Mouse (Mus musculus) heart, adult 2 months (tissue): ENCODE data around the gene S100a9. TPM values are rescaled to one million over a fixed set of nuclear protein-coding genes. Genes with fewer than 3 reads are reported as not detected.

Experiments used
- DNase-seq, 2 experiments: peaks; one replicate each; pipeline ENCODE4 v3.0.0; 2021
- H3K27ac ChIP-seq: fragments of 200-600 bp; 2 replicates; pipeline ENCODE4 v1.8.1; 2022
- H3K27me3 ChIP-seq: fragments of 200-500 bp; 2 replicates; pipeline ENCODE4 v1.6.1; 2012; ENCODE audit warnings: mild to moderate bottlenecking, low read length, inconsistent platforms, mixed read lengths; ENCODE audit not compliant: control insufficient read depth, insufficient read depth
- H3K36me3 ChIP-seq: fragments of 200-500 bp; 2 replicates; pipeline ENCODE4 v1.6.1; 2012; ENCODE audit warnings: low read length, inconsistent platforms; ENCODE audit not compliant: control insufficient read depth, insufficient read depth
- H3K4me1 ChIP-seq: fragments of 200-500 bp; 2 replicates; pipeline ENCODE4 v1.6.1; 2011; ENCODE audit warnings: low read length; ENCODE audit not compliant: control insufficient read depth, insufficient read depth
- H3K4me3 ChIP-seq: fragments of 200-600 bp; 2 replicates; pipeline ENCODE4 v1.8.1; 2022
- H3K79me2 ChIP-seq: fragments of 200-500 bp; replicated peaks from 2 replicates; pipeline ENCODE4 v1.6.1; 2012; ENCODE audit warnings: mild to moderate bottlenecking, inconsistent platforms, low read length, moderate library complexity, mixed read lengths; ENCODE audit not compliant: control insufficient read depth, insufficient read depth
- H3K9ac ChIP-seq: fragments of 200-500 bp; 2 replicates; pipeline ENCODE4 v1.6.1; 2012; ENCODE audit warnings: low read depth, mild to moderate bottlenecking, control low read depth, inconsistent platforms, low read length, mixed read lengths
- CTCF ChIP-seq: fragments of 200-600 bp; IDR thresholded peaks from 2 replicates; pipeline ENCODE4 v1.8.1; 2022; ENCODE audit warnings: antibody characterized with exemption, mild to moderate bottlenecking, moderate library complexity
- EP300 ChIP-seq: fragments of 200-500 bp; IDR thresholded peaks from 2 replicates; pipeline ENCODE4 v1.6.1; 2011; ENCODE audit warnings: low read depth, low read length, control low read depth; ENCODE audit not compliant: insufficient read depth
- POLR2A ChIP-seq: fragments of 200-500 bp; IDR thresholded peaks from 2 replicates; pipeline ENCODE4 v1.6.1; 2011; ENCODE audit warnings: mild to moderate bottlenecking, low read depth, low read length, control low read depth; ENCODE audit not compliant: insufficient read depth
- WGBS: fragments of 180-500 bp; shearing (Covaris S2); methylation state at CpG from one replicate; pipeline ENCODE4 v1.1.7; 2018; 5-methylcytosine and 5-hydroxymethylcytosine counted together
- intact Hi-C: fragments of 180-260 bp; cut with DNase I; formaldehyde crosslinking; loops from one replicate; pipeline ENCODE4 v1.15.1; 2025
- long read RNA-seq: library from polyadenylated mRNA; stranded (forward); transcript quantifications from one replicate; pipeline ENCODE4 v2.0.0, GENCODE M21; 2021
- polyA plus RNA-seq: library from polyadenylated mRNA; depleted of rRNA; stranded (reverse); fragments of >200 nt; gene quantifications from 2 replicates; pipeline ENCODE4 v1.2.3, GENCODE M21; 2012; rRNA removed
- total RNA-seq, 2 experiments: library from RNA; stranded (reverse); gene quantifications; 2 replicates each; pipeline ENCODE4 v1.2.3; 2021

S100a9 gene
- total RNA-seq: 1 to 10 TPM; 1.5 to 9.2 TPM
- 6.2 and 7.0 TPM in 2 replicates for polyA plus RNA-seq
- long read RNA-seq: 0 reads

DNA sequence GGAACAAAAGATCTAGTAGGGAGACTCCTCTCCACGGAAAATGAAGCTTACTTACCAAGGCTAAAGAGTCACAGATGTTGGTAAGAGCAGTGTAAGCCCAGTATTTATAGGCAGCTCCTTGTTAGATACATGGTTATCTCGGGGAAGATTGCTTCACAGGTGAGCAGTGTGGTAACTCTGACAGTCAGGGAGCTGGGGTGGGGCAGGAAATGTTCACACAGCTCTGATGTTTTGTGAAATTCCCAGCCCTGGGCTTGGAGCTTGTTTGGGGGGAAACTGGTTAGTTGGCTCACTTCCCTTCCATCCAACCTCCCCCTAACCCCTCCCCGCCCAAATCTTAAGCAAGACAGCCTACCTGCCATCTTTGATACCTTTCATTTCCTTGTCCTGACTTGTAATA lies at the start of gene S100a9:
Gene S100a9 (minus strand): TSS at position 109 of the 400 bp plus-strand sequence.
- H3K27me3 ChIP-seq: no peaks in the 10 kb centered on the region
- intact Hi-C loops: no loop called here

GRCm38 (mm10) chr3:90726606-90727005 lies 31.1 kb upstream of the S100a9 start, which contains the start of gene Pglyrp4:
TSS of gene Pglyrp4 (plus strand) at chr3:90726906.
- Histone ChIP-seq H3K27me3 (no peaks in the 10 kb centered on the region), H3K36me3 (no peaks in the 10 kb centered on the region), H3K4me3 (no peak within 1 kb of the TSS), H3K4me1 (no peaks in the 10 kb centered on the region), H3K27ac (no peak within 1 kb of the TSS), H3K79me2 (no peaks in the 10 kb centered on the region), H3K9ac (no peak within 1 kb of the TSS)
- 74% methylated on average over 3 of the region's 3 CpGs for WGBS
- DNase-seq: no peak
- TF ChIP-seq POLR2A: no peak
- no peak for TF ChIP-seq CTCF
- intact Hi-C loops: no loop called here

More for the DNA sequence above, at the start of gene S100a9:
- no peak for DNase-seq
- Histone ChIP-seq H3K4me1 (no peaks in the 10 kb centered on the region), H3K9ac (no peak within 1 kb of the TSS), H3K79me2 (no peaks in the 10 kb centered on the region), H3K4me3 (no peak within 1 kb of the TSS), H3K36me3 (no peaks in the 10 kb centered on the region), H3K27ac (no peak within 1 kb of the TSS)
- TF ChIP-seq CTCF (no peak), EP300 (no peak), POLR2A (no peak)
- 49% methylated on average over 3 of the region's 3 CpGs for WGBS

DNA sequence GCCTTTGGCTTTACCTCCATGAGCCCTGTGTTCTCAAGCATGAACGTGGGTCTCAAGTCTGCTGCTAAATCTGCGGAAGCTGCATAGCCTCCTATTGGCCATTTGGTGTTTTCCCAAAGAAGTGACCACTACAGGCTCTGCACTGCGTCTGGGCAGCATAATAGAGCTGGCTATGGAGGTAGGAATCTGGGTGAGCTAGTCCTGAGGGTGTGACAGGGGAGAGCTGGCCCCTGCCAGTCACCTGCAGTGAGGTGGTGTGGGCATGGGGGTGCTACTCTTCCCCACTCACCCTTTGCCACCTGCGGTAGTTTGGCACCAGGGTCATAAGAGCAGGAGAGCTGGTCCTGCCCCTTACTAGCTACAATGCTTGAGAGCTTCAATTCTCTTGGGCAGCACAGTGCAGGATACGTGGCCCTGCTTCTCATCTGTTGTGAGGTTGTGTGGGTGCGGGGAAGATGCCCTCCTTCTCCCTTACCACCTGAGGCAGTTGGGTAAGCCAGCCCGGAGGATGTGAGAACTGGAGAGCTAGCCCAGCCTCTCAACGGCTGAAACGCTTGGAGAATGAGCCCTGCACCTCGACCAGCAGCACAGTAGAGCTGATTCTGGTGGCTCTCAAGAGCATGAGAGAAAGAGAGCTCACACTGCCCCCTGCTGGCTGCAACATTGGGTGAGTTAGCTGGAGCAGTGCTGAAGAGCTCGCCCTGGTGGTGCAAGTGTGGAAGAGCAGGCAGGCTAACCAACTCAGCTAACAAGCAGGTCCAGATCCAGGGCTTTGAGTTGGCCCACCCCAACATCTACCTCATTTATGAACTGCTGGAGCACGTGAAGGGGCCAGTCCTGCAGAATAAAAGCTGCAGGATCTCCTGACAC lies 14.3 kb upstream of the S100a9 start:
- Histone ChIP-seq H3K27ac (no peak overlapping the region), H3K79me2 (no peaks in the 10 kb centered on the region), H3K4me1 (no peaks in the 10 kb centered on the region), H3K4me3 (no peak overlapping the region), H3K9ac (no peak overlapping the region), H3K27me3 (no peaks in the 10 kb centered on the region), H3K36me3 (no peaks in the 10 kb centered on the region)
- intact Hi-C loops: loop anchor here (1.0 to 5.0 kb wide), 2 partner anchors 53 to 128 kb away; no protein-coding TSS in a partner anchor
- WGBS: 42% methylated on average over 12 of the region's 12 CpGs
- DNase-seq: peak; percentile 64 to 80
- 0 out of 2 replicates have a peak, but pooled peaks have one; percentile 38 for TF ChIP-seq EP300
- no peak for TF ChIP-seq POLR2A

DNA sequence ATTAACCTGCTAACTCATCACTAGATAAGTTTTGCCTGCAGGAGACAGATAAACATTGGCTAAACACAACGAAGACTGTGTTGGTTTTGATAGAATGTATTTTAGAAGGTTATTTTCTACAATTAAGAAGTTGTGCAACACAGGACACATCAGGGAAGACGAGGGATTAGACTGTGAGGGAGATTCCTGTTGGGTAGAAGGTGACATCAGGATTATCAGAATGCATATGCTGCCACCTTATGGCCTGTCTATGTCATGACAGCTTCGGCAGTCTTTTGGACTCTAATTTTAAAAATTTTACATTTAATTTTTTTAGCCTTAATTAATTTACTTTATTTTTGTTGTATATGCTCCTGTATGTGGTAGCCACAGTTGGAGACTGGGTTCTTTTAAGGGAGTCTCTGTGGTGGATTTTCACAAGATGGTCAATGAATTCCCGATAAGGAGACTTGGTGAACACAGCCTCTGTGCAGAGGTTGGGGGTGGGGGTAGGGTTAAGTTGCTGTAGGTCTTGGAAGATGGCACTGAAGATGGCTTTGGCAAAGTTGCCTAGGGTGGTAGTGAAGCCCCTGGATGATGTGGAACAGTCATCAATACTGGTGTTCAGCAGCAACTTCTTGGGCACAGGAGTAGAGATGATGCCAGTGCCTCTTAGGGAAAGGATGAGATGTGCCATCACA lies 13.1 kb upstream of the S100a9 start:
- Histone ChIP-seq H3K4me1 (no peaks in the 10 kb centered on the region), H3K4me3 (no peak overlapping the region), H3K27ac (no peak overlapping the region), H3K36me3 (no peaks in the 10 kb centered on the region), H3K27me3 (no peaks in the 10 kb centered on the region), H3K79me2 (no peaks in the 10 kb centered on the region), H3K9ac (no peak overlapping the region)
- 20% methylated on average over 4 of the region's 4 CpGs for WGBS
- no peak for DNase-seq
- no peak for TF ChIP-seq EP300
- peak; percentile 88 for TF ChIP-seq CTCF
- intact Hi-C loops: loop anchor here (1.0 to 5.0 kb wide), 2 partner anchors 51 to 126 kb away; no protein-coding TSS in a partner anchor

GRCm38 (mm10) chr3:90702244-90702643 lies 6.7 kb upstream of the S100a9 start:
- no peak overlapping the region for H3K9ac ChIP-seq
- DNase-seq: no peak
- TF ChIP-seq POLR2A (no peak), EP300 (no peak), CTCF (no peak)
- H3K4me1 ChIP-seq: no peaks in the 10 kb centered on the region
- H3K79me2 ChIP-seq: no peaks in the 10 kb centered on the region
- 75% methylated on average over 2 of the region's 2 CpGs for WGBS
- intact Hi-C loops: no loop called here
- no peak overlapping the region for H3K4me3 ChIP-seq
- no peak overlapping the region for H3K27ac ChIP-seq
- H3K27me3 ChIP-seq: no peaks in the 10 kb centered on the region
- no peaks in the 10 kb centered on the region for H3K36me3 ChIP-seq

GRCm38 (mm10) chr3:90693496-90693895 lies 2.0 kb downstream of the S100a9 start:
- Histone ChIP-seq H3K4me1 (no peaks in the 10 kb centered on the region), H3K36me3 (no peaks in the 10 kb centered on the region), H3K27ac (no peak overlapping the region), H3K9ac (no peak overlapping the region), H3K4me3 (no peak overlapping the region), H3K27me3 (no peaks in the 10 kb centered on the region), H3K79me2 (no peaks in the 10 kb centered on the region)
- no peak for DNase-seq
- intact Hi-C loops: no loop called here
- no peak for TF ChIP-seq POLR2A
- no peak for TF ChIP-seq CTCF
- TF ChIP-seq EP300: no peak
- WGBS: 61% methylated on average over 2 of the region's 2 CpGs
